Mouse (Mus musculus) brain, embryonic 18.5 days (tissue): ENCODE measurements around the gene Cacng7.
"Not testable (repeated sequence)": the region's sequence is repeated elsewhere in the genome, so short reads cannot be mapped to it uniquely, and the experiment has no call there.

Experiments
- DNase-seq: peaks from one replicate; pipeline ENCODE4 v3.0.0-alpha.2; 2012; ENCODE audit warnings: low read depth, low spot score

The Cacng7 gene

GRCm38 (mm10) chr7:3389444-3390412 lies 57.0 kb downstream of the Cacng7 start:
- DNase-seq, result peak; percentile 64

GRCm38 (mm10) chr7:3390413-3391080 lies 57.8 kb downstream of the Cacng7 start, which contains the start of gene Cacng8:
Gene Cacng8, plus strand, starts transcription at chr7:3390683.
- DNase-seq, result no peak

- DNase-seq, result no peak
Observed at GRCm38 (mm10) chr7:3391081-3391451, 58.3 kb downstream of the Cacng7 start.

- no peak for DNase-seq
Observed at GRCm38 (mm10) chr7:3391809-3392208, 59.1 kb downstream of the Cacng7 start.

DNA sequence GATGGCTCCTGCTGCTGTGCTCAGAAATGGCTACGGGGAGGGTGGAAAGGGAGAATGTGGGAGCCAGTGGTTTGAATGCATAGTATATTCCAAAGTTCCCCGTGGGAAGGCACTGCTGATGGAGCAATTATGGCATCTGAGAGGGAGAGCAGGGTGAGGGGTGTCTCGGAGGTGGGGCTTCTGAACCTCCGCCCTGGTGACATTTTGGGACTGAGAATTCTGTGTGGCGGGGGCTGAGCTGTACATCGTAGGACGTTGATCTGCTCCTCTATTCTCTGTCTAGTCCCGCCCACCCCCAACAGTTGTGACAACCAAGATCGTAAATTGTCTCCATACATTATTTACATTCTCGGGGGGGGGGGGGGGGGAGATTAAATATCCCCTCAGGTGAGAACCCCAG lies 64.6 kb downstream of the Cacng7 start:
- no peak for DNase-seq

DNA sequence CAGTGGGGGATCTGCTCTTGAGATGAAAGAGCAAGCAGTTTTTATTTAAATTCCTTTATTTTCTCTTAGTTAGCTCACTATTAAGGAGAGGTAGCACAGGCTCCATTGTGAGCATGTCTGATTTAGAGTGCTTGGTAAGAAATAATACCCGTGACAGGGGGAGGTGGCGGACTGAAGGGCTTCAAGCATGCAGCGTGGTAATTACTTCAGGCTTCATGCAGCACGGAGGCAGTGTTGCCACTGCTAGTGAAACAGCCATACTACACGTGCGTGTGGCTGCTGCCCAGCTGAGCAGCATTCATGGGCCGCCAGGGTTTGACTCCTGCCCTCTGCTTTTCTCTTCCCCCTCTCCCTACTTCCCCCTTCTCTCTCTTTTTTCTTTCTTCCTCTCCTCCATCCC lies 65.0 kb downstream of the Cacng7 start:
- DNase-seq, result no peak

DNA sequence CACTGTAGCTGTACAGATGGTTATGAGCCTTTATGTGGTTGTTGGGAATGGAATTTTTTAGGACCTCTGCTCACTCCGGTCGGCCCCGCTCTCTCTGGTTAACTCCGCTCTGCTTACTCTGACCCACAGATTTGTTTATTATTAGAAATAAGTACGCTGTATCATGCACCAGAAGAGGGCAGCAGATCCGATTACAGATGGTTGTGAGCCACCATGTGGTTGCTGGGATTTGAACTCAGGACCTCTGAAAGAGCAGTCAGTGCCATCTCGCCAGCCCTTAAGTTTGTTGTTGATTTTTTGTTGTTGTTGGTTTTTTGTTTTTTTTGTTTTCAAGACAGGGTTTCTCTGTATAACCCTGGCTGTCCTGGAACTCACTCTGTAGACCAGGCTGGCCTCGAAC lies 65.6 kb downstream of the Cacng7 start:
- DNase-seq, result not testable (repeated sequence)

- no peak for DNase-seq
Observed at GRCm38 (mm10) chr7:3399937-3400336, 67.2 kb downstream of the Cacng7 start.

- no peak for DNase-seq
Observed at GRCm38 (mm10) chr7:3409729-3410520, 77.2 kb downstream of the Cacng7 start.

DNA sequence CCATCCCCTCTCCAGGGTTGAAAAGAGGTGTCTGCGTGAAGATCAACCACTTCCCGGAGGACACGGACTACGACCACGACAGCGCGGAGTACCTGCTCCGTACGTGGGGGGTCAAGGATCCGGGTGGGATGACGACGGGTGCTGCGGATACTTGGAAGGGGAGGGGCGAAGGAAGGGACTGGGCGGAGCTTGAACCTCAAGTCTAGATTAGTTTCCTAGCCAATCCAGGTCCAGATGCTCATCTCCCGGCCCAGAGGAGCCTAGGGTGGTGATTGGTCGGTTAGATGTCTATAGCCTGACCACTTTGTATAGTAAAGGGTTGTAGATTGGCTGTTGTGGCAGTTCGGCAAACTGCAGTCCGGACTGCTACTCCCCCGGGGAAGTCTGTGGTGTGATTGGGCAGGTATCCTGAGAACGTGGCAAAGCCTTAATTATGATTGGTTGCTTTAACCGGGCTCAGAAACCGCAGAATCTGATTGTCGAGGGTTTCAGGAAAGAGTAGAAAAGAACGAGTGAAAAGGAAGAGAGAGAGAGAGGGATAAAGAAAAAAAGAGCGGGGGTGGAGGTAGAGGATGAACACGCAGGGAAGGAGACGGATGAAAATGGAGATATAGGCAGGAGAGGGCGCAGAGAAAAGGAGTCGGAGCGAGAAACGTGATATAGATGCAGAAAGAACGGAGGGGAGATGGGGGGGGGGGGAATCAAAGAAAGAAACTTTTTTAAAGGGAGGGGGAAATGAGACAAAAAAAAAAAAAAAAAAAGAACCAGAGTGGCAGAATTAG lies 78.6 kb downstream of the Cacng7 start:
- peak; percentile 56 for DNase-seq

DNA sequence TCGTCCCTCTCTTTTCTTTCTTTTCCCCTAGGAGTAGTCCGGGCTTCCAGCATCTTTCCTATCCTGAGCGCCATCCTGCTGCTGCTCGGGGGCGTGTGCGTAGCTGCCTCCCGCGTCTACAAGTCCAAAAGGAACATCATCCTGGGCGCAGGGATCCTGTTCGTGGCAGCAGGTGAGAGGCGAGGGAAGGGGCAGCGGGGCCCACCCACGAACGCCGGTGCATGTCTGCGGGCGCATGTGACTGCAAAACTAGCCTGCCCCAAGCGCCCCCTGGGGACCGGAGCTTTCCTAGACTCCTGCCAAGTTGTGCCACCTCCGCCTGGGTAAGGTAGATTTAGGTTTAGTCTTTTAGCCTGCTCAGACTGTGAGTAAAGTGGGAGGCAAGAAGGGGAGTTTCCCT lies 79.3 kb downstream of the Cacng7 start:
- DNase-seq, result no peak

DNA sequence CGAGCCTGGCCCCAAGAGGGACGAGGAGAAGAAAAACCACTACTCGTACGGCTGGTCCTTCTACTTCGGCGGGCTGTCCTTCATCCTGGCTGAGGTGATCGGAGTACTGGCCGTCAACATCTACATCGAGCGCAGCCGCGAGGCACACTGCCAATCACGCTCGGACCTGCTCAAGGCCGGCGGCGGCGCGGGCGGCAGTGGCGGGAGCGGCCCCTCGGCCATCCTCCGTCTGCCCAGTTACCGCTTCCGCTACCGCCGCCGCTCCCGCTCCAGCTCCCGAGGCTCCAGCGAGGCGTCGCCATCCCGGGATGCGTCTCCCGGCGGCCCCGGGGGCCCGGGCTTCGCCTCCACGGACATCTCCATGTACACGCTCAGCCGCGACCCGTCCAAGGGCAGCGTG lies 82.1 kb downstream of the Cacng7 start:
- no peak for DNase-seq

DNA sequence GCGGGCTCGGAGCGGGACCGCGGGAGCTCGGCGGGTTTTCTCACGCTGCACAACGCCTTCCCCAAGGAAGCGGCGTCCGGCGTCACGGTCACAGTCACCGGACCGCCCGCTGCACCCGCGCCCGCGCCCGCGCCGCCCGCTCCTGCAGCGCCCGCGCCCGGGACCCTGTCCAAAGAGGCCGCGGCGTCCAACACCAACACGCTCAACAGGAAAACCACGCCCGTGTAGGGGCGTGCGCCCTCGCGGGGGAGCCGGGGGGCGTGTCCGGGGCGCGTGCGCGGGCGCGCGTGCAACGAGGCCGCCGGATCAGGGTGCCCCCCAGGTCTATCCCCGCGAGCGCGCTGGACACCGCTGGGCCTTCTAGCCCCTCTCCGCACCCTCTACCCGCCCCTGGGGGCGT lies 82.6 kb downstream of the Cacng7 start:
- no peak for DNase-seq
